Mouse (Mus musculus) limb, embryonic 10.5 days (tissue): ENCODE results near the gene Homer2. TPM values are rescaled to one million over a fixed set of nuclear protein-coding genes. Genes with fewer than 3 reads are reported as not detected.

Experiments
- DNase-seq: peaks from one replicate; pipeline ENCODE4 v3.0.0-alpha.2; 2017; ENCODE audit warnings: low spot score
- H3K27ac ChIP-seq: fragments of 300-500 bp; sonication (generic); 2 replicates; pipeline ENCODE4 v1.5.1; 2016; ENCODE audit warnings: mild to moderate bottlenecking
- H3K27me3 ChIP-seq: fragments of 300-500 bp; sonication (generic); 2 replicates; pipeline ENCODE4 v1.6.1; 2016; ENCODE audit warnings: low read depth, mild to moderate bottlenecking; ENCODE audit not compliant: poor library complexity, severe bottlenecking
- H3K36me3 ChIP-seq: fragments of 300-500 bp; sonication (generic); 2 replicates; pipeline ENCODE4 v1.6.1; 2016; ENCODE audit warnings: mild to moderate bottlenecking, moderate library complexity
- H3K4me1 ChIP-seq: fragments of 300-500 bp; sonication (generic); 2 replicates; pipeline ENCODE4 v1.6.1; 2016
- H3K4me3 ChIP-seq: fragments of 300-500 bp; sonication (generic); 2 replicates; pipeline ENCODE4 v1.5.1; 2016; ENCODE audit warnings: mild to moderate bottlenecking, moderate library complexity
- H3K9me3 ChIP-seq: fragments of 300-500 bp; sonication (generic); replicated peaks from 2 replicates; pipeline ENCODE4 v1.6.1; 2016; ENCODE audit warnings: mild to moderate bottlenecking
- WGBS: fragments of 180-500 bp; shearing (Covaris S2); methylation state at CpG from one replicate; pipeline ENCODE4 v1.1.7; 2016; 5-methylcytosine and 5-hydroxymethylcytosine counted together
- polyA plus RNA-seq: library from polyadenylated mRNA; unstranded; fragments of >200 nt; fragmentation: Nextera tagmentation; extraction: Ambion mirVana; gene quantifications from 2 replicates; pipeline ENCODE4 v1.2.1, GENCODE M21; 2016

Gene Homer2
- polyA plus RNA-seq, 1 experiment from 2014 or later, result 23.3 TPM

DNA sequence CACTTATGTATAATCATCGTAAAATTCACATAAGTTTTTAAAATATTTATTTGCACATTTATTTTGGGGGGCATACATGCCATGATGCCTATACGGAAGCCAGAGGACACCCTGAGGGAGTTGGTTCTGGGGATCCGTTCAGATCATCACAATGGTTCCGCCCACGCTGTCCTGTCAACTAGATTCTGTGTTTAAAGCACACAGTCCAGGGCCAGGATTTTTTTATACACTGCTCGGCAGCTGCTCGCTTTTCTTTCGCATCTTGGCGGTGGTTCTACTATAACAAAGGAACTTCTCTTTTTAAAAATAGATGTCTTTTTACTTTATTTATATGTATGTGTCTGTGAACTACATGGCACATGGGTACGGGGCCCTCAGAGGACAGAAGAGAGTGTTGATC is 16.5 kb upstream of the Homer2 start:
- 0 out of 2 replicates have a peak, but pooled peaks cover 2% of the 10 kb centered on the region for H3K27me3 ChIP-seq
- no peak overlapping the region for H3K27ac ChIP-seq
- no peaks in the 10 kb centered on the region for H3K36me3 ChIP-seq
- H3K9me3 ChIP-seq, result no peaks in the 10 kb centered on the region
- 97% methylated on average over 10 of the region's 10 CpGs for WGBS
- no peak for DNase-seq
- H3K4me3 ChIP-seq, result no peak overlapping the region
- H3K4me1 ChIP-seq, result peaks cover 51% of the 10 kb centered on the region

- no peaks in the 10 kb centered on the region for H3K36me3 ChIP-seq
- peaks cover 33% of the 10 kb centered on the region for H3K4me1 ChIP-seq
- H3K27ac ChIP-seq, result peak overlapping the region; percentile 7; the same call in 1 of the 2 replicates
- 75% methylated on average over 5 of the region's 5 CpGs for whole genome bisulfite sequencing
- H3K9me3 ChIP-seq, result no peaks in the 10 kb centered on the region
- DNase-seq, result no peak
- H3K4me3 ChIP-seq, result no peak overlapping the region
- H3K27me3 ChIP-seq, result 0 out of 2 replicates have a peak, but pooled peaks cover 2% of the 10 kb centered on the region
Measured at GRCm38 (mm10) chr7:81721271-81721670, 13.9 kb upstream of the Homer2 start.

DNA sequence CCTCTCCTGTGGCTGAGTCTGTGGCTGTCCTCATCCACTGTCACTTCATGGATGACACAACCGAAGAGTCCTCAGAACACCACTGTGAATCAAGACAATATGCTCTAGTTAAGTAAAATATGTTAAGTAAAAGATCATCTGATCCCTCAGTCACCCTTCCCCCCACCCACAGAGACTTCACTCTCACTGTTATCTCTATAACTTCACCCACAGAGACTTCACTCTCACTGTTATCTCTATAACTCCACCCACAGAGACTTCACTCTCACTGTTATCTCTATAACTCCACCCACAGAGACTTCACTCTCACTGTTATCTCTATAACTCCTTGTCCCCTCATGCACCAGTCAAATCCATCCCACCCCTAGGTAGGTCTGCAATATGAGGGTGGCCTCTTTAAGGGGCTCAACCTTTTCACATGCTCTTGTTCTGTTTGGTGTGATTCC is 11.9 kb upstream of the Homer2 start:
- H3K27ac ChIP-seq, result no peak overlapping the region
- peaks cover 22% of the 10 kb centered on the region for H3K4me1 ChIP-seq
- H3K9me3 ChIP-seq, result no peaks in the 10 kb centered on the region
- 84% methylated on average over 1 of the region's 1 CpGs for WGBS
- DNase-seq, result no peak
- H3K36me3 ChIP-seq, result no peaks in the 10 kb centered on the region
- no peak overlapping the region for H3K4me3 ChIP-seq
- H3K27me3 ChIP-seq, result 0 out of 2 replicates have a peak, but pooled peaks cover 2% of the 10 kb centered on the region

DNA sequence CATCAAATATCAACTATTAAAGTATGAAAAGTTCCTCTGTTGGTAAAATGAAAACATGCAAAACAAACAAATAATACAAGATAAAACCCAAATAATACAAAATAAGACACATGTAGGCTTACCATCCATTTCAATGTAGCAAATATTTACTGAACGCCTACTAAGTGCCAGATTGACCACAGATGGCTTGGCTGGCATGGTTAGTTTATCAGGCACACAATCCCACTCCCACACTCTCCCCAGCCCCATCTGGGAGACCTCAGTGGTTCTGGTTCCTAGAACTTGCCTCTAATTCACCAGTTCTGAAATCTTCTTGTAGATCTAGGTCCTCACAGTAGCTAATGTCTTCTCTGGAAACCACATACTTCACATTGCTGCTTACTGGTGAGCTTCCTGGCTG is 11.3 kb upstream of the Homer2 start:
- H3K4me1 ChIP-seq, result peaks cover 22% of the 10 kb centered on the region
- no peaks in the 10 kb centered on the region for H3K9me3 ChIP-seq
- no peak overlapping the region for H3K4me3 ChIP-seq
- DNase-seq, result no peak
- no peak overlapping the region for H3K27ac ChIP-seq
- WGBS, result 86% methylated on average over 1 of the region's 1 CpGs
- H3K27me3 ChIP-seq, result 0 out of 2 replicates have a peak, but pooled peaks cover 2% of the 10 kb centered on the region
- no peaks in the 10 kb centered on the region for H3K36me3 ChIP-seq

GRCm38 (mm10) chr7:81710166-81710565 is 2.8 kb upstream of the Homer2 start:
- H3K27me3 ChIP-seq, result peaks cover 42% of the 10 kb centered on the region
- WGBS, result 82% methylated on average over 4 of the region's 4 CpGs

GRCm38 (mm10) chr7:81708165-81708564 is 838 bp upstream of the Homer2 start:
- no peak overlapping the region for H3K4me3 ChIP-seq
- peaks cover 16% of the 10 kb centered on the region for H3K4me1 ChIP-seq
- no peak for DNase-seq
- no peaks in the 10 kb centered on the region for H3K36me3 ChIP-seq
- H3K9me3 ChIP-seq, result no peaks in the 10 kb centered on the region
- no peak overlapping the region for H3K27ac ChIP-seq
- peaks cover 58% of the 10 kb centered on the region for H3K27me3 ChIP-seq

More at GRCm38 (mm10) chr7:81710166-81710565, 2.8 kb upstream of the Homer2 start:
- Histone ChIP-seq H3K4me1 (peaks cover 16% of the 10 kb centered on the region), H3K9me3 (no peaks in the 10 kb centered on the region), H3K27ac (no peak overlapping the region), H3K4me3 (no peak overlapping the region), H3K36me3 (no peaks in the 10 kb centered on the region)
- DNase-seq, result no peak

GRCm38 (mm10) chr7:81706416-81707391 is 623 bp downstream of the Homer2 start:
- Histone ChIP-seq H3K4me3 (peak overlapping the region; percentile 75), H3K27ac (peak overlapping the region; percentile 89), H3K36me3 (no peaks in the 10 kb centered on the region), H3K4me1 (peaks cover 19% of the 10 kb centered on the region), H3K27me3 (peaks cover 63% of the 10 kb centered on the region), H3K9me3 (no peaks in the 10 kb centered on the region)
- DNase-seq, result peak; percentile 65
- 2% methylated on average over 106 of the region's 114 CpGs for WGBS

DNA sequence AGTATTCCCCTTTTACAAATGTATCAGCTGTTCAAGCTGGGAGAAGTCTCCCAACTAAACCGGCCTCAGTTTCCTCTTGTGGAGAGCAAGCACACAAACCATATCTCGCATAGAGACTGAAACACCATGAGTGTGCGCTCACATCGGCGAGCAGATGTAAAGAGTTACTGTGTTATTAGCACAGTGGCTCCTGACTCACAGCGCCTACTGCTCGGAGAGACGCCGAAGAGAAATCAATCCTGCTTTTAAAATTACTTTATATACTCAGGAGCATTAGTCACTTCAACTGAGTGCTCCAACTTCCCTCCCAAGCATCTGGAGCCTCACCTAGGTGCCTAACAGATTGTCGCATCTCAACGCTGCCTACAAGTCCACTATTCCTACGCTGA is 1.3 kb downstream of the Homer2 start:
- Histone ChIP-seq H3K27me3 (peaks cover 63% of the 10 kb centered on the region), H3K27ac (peak overlapping the region; percentile 89), H3K4me3 (peak overlapping the region; percentile 75), H3K36me3 (no peaks in the 10 kb centered on the region), H3K9me3 (no peaks in the 10 kb centered on the region), H3K4me1 (peaks cover 22% of the 10 kb centered on the region)
- no peak for DNase-seq
- 38% methylated on average over 12 of the region's 12 CpGs for WGBS

GRCm38 (mm10) chr7:81698357-81698756 is 9.0 kb downstream of the Homer2 start:
- Histone ChIP-seq H3K9me3 (no peaks in the 10 kb centered on the region), H3K4me3 (no peak overlapping the region), H3K36me3 (no peaks in the 10 kb centered on the region), H3K4me1 (peaks cover 12% of the 10 kb centered on the region), H3K27ac (no peak overlapping the region), H3K27me3 (peaks cover 6% of the 10 kb centered on the region)
- DNase-seq, result no peak
- WGBS, result 89% methylated on average over 13 of the region's 13 CpGs

DNA sequence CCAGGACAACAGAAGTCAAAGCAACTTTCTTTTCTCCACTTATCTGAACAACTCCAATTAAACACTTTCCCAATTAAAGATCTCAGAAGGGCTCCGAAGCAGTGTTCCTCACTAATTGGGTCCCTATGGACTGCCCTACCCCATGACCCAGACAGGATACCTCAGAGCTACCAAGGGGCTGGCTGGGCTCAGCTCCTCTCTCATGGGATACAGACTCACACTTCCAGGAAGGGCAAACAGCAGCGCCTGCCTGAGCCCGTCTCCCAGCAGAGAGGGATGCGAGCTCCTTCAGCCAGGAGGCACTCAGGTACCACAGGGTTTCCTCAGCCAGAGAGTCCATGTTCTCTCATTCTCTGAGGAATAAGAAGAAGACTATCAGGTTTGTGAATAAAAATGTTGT is 9.4 kb downstream of the Homer2 start:
- H3K27ac ChIP-seq, result no peak overlapping the region
- no peaks in the 10 kb centered on the region for H3K36me3 ChIP-seq
- DNase-seq, result no peak
- H3K4me1 ChIP-seq, result peaks cover 12% of the 10 kb centered on the region
- 0 out of 2 replicates have a peak, but pooled peaks cover 2% of the 10 kb centered on the region for H3K27me3 ChIP-seq
- 73% methylated on average over 4 of the region's 4 CpGs for WGBS
- no peaks in the 10 kb centered on the region for H3K9me3 ChIP-seq
- no peak overlapping the region for H3K4me3 ChIP-seq

DNA sequence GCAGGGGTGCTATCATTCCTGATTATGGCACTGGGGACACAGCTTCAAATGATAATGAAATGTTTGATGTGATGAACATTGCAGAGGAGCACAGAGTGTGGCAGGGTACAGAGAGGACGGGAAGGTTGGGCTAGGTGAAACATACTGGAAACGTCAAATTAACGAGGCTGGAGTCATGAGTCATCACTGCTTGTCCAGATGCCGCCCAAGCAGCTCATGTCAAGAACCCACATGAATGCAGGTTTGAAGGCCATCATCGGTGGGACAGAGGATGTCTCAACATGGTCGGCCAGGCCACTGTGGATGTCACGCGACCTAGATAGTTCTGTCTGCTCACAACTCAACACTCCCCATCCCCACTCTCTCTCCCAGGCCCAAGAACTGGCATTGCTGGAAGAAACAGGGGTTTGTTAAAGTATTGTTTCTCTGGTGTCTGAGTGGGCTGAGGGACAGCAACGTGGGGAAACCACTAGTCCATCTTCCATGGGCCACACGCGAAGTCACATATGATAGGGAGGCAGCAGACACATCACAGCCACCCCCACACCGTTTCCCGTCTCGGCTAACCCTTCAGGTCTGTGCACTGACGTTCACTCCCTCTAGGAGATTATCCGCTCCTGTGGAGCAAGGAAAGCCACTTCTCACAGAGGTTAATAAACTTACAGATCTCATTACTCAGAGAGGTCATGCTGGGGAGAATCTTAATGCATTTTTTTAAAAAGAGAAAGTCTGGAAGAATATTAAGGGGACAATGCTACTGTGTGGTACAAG is 11.4 kb downstream of the Homer2 start:
- 84% methylated on average over 16 of the region's 16 CpGs for WGBS
- no peaks in the 10 kb centered on the region for H3K36me3 ChIP-seq
- DNase-seq, result no peak
- no peaks in the 10 kb centered on the region for H3K9me3 ChIP-seq
- no peak overlapping the region for H3K4me3 ChIP-seq
- no peak overlapping the region for H3K27ac ChIP-seq
- no peaks in the 10 kb centered on the region for H3K27me3 ChIP-seq
- peaks cover 6% of the 10 kb centered on the region for H3K4me1 ChIP-seq

GRCm38 (mm10) chr7:81691067-81691466 is 16.3 kb downstream of the Homer2 start:
- DNase-seq, result no peak
- H3K27me3 ChIP-seq, result no peaks in the 10 kb centered on the region
- H3K27ac ChIP-seq, result no peak overlapping the region
- no peaks in the 10 kb centered on the region for H3K36me3 ChIP-seq
- H3K4me1 ChIP-seq, result peaks cover 4% of the 10 kb centered on the region; the same call in 1 of the 2 replicates
- H3K9me3 ChIP-seq, result no peaks in the 10 kb centered on the region
- no peak overlapping the region for H3K4me3 ChIP-seq
- 89% methylated on average over 5 of the region's 5 CpGs for WGBS
